Mouse (Mus musculus): ENCODE data around the gene Neurog3. TPM values are rescaled to one million over a fixed set of nuclear protein-coding genes. Genes with fewer than 3 reads are reported as not detected.

The Neurog3 gene
- polyA plus RNA-seq, 1 experiment: not detected

DNA sequence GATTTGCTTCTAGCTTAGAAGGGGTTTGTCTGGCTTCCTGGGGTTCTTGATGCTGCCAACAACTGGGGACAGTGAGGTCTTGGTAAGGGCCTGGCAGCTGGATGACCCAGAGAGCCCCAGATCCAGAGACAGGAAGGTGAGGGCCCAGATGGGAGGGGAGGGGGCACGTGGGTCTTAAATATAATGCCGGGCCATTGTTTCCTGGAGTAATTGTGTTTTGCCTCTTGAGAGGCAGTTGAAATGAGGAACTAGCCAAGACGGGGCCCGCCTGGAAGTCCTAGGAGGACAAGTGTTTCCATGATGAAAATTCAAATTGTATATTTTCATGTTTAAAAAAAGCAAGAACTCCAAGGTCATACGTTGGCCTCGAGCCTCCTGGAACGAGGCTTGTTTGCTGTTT lies 39.0 kb upstream of the Neurog3 start:
- H3K27me3 ChIP-seq (ENCODE audit: control insufficient read depth, insufficient read depth, insufficient read length): peaks cover 42% of the 10 kb centered on the region
- no peak for TF ChIP-seq MAX (IDR thresholded peaks at IDR 0.05)
- TF ChIP-seq MYOD1 (IDR thresholded peaks at IDR 0.05; ENCODE audit: control insufficient read depth, insufficient read length, low read depth): no peak
- no peak for TF ChIP-seq FOSL1 (IDR thresholded peaks at IDR 0.05; ENCODE audit: insufficient read depth, low read length, poor library complexity, severe bottlenecking)
- TF ChIP-seq MYOG (IDR thresholded peaks at IDR 0.05; ENCODE audit: control insufficient read depth, extremely low read depth, insufficient read length): no peak
- TF ChIP-seq CTCF (IDR thresholded peaks at IDR 0.05; ENCODE audit: control insufficient read depth, insufficient read depth, insufficient read length): no peak
- TF ChIP-seq USF1 (IDR thresholded peaks at IDR 0.05; ENCODE audit: low read depth): no peak
- no peak for TF ChIP-seq CEBPB (IDR thresholded peaks at IDR 0.05; ENCODE audit: low read depth)
- H3K79me3 ChIP-seq (ENCODE audit: low read depth): no peaks in the 10 kb centered on the region
- no peaks in the 10 kb centered on the region for H3K36me3 ChIP-seq (ENCODE audit: control insufficient read depth, insufficient read depth)
- H3K4me3 ChIP-seq (ENCODE audit: insufficient read depth, poor library complexity, severe bottlenecking): no peak overlapping the region
- H3K79me2 ChIP-seq (ENCODE audit: control insufficient read depth, insufficient read depth): no peaks in the 10 kb centered on the region
- no peak overlapping the region for H3ac ChIP-seq (ENCODE audit: control insufficient read depth, insufficient read length, low read depth)

DNA sequence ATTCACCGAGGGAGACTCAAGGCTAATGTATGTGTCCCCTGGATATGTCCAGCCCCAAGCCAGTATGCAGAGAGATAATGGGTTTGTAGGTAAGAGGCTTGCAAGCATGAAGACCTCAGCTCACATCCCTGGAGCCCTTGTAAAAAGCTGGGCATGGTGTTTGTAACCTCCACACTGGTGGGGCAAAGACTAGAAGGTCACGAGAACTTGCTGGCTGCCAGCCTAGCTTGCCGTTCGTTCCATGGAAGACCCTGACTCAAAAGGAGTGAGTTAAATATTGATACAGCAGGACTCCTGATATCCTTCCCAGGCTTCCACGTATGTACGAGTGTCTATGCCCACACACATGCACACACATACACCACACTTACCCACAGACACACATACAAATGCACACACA lies 38.5 kb upstream of the Neurog3 start:
- Histone ChIP-seq H3K36me3 (ENCODE audit: control insufficient read depth, insufficient read depth) (no peaks in the 10 kb centered on the region), H3ac (ENCODE audit: control insufficient read depth, insufficient read length, low read depth) (no peak overlapping the region), H3K79me2 (ENCODE audit: control insufficient read depth, insufficient read depth) (no peaks in the 10 kb centered on the region), H3K79me3 (ENCODE audit: low read depth) (no peaks in the 10 kb centered on the region), H3K27me3 (ENCODE audit: control insufficient read depth, insufficient read depth, insufficient read length) (peaks cover 42% of the 10 kb centered on the region), H3K4me3 (ENCODE audit: insufficient read depth, poor library complexity, severe bottlenecking) (no peak overlapping the region)
- no peak for TF ChIP-seq MAX (IDR thresholded peaks at IDR 0.05)
- no peak for TF ChIP-seq FOSL1 (IDR thresholded peaks at IDR 0.05; ENCODE audit: insufficient read depth, low read length, poor library complexity, severe bottlenecking)
- TF ChIP-seq CTCF (IDR thresholded peaks at IDR 0.05; ENCODE audit: control insufficient read depth, insufficient read depth, insufficient read length): no peak
- no peak for TF ChIP-seq MYOD1 (IDR thresholded peaks at IDR 0.05; ENCODE audit: control insufficient read depth, insufficient read length, low read depth)
- TF ChIP-seq USF1 (IDR thresholded peaks at IDR 0.05; ENCODE audit: low read depth): no peak
- no peak for TF ChIP-seq MYOG (IDR thresholded peaks at IDR 0.05; ENCODE audit: control insufficient read depth, extremely low read depth, insufficient read length)
- TF ChIP-seq CEBPB (IDR thresholded peaks at IDR 0.05; ENCODE audit: low read depth): no peak

DNA sequence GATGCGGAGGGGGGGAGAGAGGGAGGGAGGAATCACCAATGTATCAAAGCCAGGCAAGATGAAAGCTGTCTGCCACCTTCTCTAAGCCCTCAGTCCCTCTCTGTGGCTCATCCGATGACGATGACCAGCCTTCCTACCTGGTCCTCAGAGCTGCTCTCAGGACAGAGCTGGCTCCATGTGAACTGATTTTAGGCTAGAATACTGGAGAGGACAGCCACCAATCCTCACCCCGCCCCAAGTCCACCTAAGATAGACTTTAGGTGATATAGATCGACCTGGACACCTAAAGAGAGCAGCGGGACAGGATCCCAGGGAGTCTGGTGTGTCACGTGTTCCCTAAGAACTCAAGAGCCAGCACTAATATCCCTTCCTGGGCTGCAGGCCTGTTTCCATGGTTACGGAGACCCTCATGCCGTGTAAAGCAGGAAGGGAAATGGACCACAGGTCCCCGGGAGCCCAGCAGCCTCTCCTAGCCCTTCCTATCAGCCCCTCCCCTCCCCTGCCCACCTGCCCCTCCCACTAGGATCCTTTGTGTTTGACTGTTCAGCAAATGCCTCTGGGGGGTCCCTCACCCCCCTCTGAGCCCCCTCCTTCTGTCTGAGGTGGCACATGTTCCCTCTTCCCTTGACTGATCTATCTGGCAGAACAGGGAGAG lies 33.0 kb upstream of the Neurog3 start:
- no peak for TF ChIP-seq MYOD1 (IDR thresholded peaks at IDR 0.05; ENCODE audit: control insufficient read depth, insufficient read length, low read depth)
- no peak for TF ChIP-seq FOSL1 (IDR thresholded peaks at IDR 0.05; ENCODE audit: insufficient read depth, low read length, poor library complexity, severe bottlenecking)
- no peak for TF ChIP-seq MAX (IDR thresholded peaks at IDR 0.05)
- TF ChIP-seq MYOG (IDR thresholded peaks at IDR 0.05; ENCODE audit: control insufficient read depth, extremely low read depth, insufficient read length): no peak
- TF ChIP-seq CEBPB (IDR thresholded peaks at IDR 0.05; ENCODE audit: low read depth): no peak
- no peak for TF ChIP-seq CTCF (IDR thresholded peaks at IDR 0.05; ENCODE audit: control insufficient read depth, insufficient read depth, insufficient read length)
- no peak for TF ChIP-seq USF1 (IDR thresholded peaks at IDR 0.05; ENCODE audit: low read depth)
- peaks cover 28% of the 10 kb centered on the region for H3K27me3 ChIP-seq (ENCODE audit: control insufficient read depth, insufficient read depth, insufficient read length)
- H3K79me3 ChIP-seq (ENCODE audit: low read depth): no peaks in the 10 kb centered on the region
- H3ac ChIP-seq (ENCODE audit: control insufficient read depth, insufficient read length, low read depth): no peak overlapping the region
- H3K4me3 ChIP-seq (ENCODE audit: insufficient read depth, poor library complexity, severe bottlenecking): no peak overlapping the region
- H3K36me3 ChIP-seq (ENCODE audit: control insufficient read depth, insufficient read depth): no peaks in the 10 kb centered on the region
- H3K79me2 ChIP-seq (ENCODE audit: control insufficient read depth, insufficient read depth): no peaks in the 10 kb centered on the region

DNA sequence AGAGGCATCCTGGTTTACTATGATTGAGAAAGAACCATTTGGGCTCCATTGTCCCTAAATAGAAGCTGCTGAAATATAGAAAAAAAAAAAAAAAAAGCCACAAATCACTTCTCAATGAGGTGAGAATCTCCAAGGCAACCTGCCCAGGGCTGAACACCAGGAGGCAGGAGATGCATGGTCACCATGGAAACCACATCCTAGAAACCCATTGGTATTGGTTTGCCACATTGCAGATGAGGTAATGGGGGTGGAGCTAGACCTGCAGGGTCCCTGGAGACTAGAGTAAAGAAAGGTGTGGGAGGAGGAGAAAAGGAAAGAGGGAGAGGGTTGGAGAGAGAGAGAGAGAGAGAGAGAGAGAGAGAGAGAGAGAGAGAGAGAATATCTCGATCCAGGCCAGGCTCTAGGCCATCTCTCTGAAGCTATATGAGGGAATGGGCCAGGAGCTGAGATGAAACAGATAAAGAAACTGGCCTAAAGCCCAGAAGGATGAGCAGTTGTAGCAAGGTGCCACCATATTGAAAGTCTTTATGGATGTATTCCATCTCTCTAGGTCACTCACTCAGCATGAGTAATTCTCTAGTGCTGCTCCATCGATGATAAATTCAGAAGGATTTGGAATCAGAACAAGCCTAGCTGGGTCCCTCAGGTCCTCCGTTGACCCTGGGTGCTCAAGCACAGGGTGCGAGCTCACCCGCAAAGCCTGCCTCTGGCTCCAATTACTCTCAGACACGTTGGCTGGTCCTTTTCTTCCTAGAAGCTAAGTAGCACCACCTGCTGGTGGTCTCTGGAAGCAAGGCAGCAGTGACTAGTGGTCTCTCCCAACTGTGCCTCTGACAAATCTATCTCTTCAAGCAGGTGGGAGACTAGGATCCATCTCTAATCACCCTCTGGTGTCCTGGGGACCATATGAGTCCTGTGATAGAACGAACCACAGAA lies 31.1 kb upstream of the Neurog3 start:
- H3K36me3 ChIP-seq (ENCODE audit: control insufficient read depth, insufficient read depth): no peaks in the 10 kb centered on the region
- no peaks in the 10 kb centered on the region for H3K79me2 ChIP-seq (ENCODE audit: control insufficient read depth, insufficient read depth)
- peak; percentile 9 for TF ChIP-seq USF1 (IDR thresholded peaks at IDR 0.05; ENCODE audit: low read depth)
- peak; percentile 61 for TF ChIP-seq CTCF (IDR thresholded peaks at IDR 0.05; ENCODE audit: control insufficient read depth, insufficient read depth, insufficient read length)
- TF ChIP-seq MAX (IDR thresholded peaks at IDR 0.05): no peak
- H3K27me3 ChIP-seq (ENCODE audit: control insufficient read depth, insufficient read depth, insufficient read length): peaks cover 14% of the 10 kb centered on the region
- no peaks in the 10 kb centered on the region for H3K79me3 ChIP-seq (ENCODE audit: low read depth)
- no peak overlapping the region for H3K4me3 ChIP-seq (ENCODE audit: insufficient read depth, poor library complexity, severe bottlenecking)
- H3ac ChIP-seq (ENCODE audit: control insufficient read depth, insufficient read length, low read depth): no peak overlapping the region

DNA sequence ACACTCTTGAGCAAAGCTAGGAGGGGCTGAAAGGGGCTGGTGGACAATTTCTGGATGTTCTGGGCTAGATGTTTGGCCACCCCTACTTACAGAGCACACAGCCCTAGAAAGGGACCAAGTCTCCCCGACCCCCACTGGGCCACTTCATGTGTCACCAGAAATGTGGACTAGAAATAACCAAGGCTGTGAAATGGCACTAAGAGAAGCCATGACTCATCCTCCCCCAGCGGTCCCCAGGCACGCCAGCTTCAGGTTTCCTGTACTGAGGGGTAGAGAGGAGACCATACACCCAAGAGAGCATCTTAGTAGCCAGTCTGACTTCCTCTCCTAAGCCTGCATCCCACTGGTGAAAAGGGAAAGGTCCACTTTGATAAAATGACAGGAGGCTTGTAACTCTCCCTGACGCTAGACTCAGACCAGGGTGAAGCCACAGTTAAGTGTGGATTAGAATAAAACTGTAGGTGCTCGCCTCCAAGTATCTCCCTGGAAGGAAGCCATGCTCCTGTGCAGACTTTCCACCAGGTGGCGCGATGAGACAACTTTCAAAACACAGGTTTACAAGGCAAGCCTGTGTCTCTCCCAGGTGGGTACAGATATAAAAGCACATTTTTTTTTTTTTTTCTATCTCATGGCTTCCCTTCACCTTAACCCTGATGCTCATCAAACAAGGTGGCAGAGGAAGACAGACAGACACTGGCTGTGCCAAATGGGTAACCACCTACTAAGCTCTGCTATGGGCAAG lies 27.9 kb upstream of the Neurog3 start:
- H3K79me2 ChIP-seq (ENCODE audit: control insufficient read depth, insufficient read depth): no peaks in the 10 kb centered on the region
- no peaks in the 10 kb centered on the region for H3K79me3 ChIP-seq (ENCODE audit: low read depth)
- no peak for TF ChIP-seq USF1 (IDR thresholded peaks at IDR 0.05; ENCODE audit: low read depth)
- no peak for TF ChIP-seq MYOD1 (IDR thresholded peaks at IDR 0.05; ENCODE audit: control insufficient read depth, insufficient read length, low read depth)
- peak; percentile 30 for TF ChIP-seq MAX (IDR thresholded peaks at IDR 0.05)
- TF ChIP-seq CTCF (IDR thresholded peaks at IDR 0.05; ENCODE audit: control insufficient read depth, insufficient read depth, insufficient read length): peak; percentile 59
- TF ChIP-seq MYOG (IDR thresholded peaks at IDR 0.05; ENCODE audit: control insufficient read depth, extremely low read depth, insufficient read length): no peak
- TF ChIP-seq CEBPB (IDR thresholded peaks at IDR 0.05; ENCODE audit: low read depth): no peak
- no peak for TF ChIP-seq FOSL1 (IDR thresholded peaks at IDR 0.05; ENCODE audit: insufficient read depth, low read length, poor library complexity, severe bottlenecking)
- no peak overlapping the region for H3K4me3 ChIP-seq (ENCODE audit: insufficient read depth, poor library complexity, severe bottlenecking)
- H3K27me3 ChIP-seq (ENCODE audit: control insufficient read depth, insufficient read depth, insufficient read length): peaks cover 29% of the 10 kb centered on the region
- H3K36me3 ChIP-seq (ENCODE audit: control insufficient read depth, insufficient read depth): no peaks in the 10 kb centered on the region
- no peak overlapping the region for H3ac ChIP-seq (ENCODE audit: control insufficient read depth, insufficient read length, low read depth)
